Mouse (Mus musculus) heart, postnatal 0 days (tissue): ENCODE results near the gene Cpa2.

Experiments
- CTCF ChIP-seq: IDR thresholded peaks from 2 replicates; pipeline ENCODE4 v1.5.1; 2016; ENCODE audit warnings: antibody characterized with exemption, control low read depth, low read depth
- EP300 ChIP-seq: IDR thresholded peaks from 2 replicates; pipeline ENCODE4 v1.6.1; 2016; ENCODE audit warnings: antibody characterized with exemption, low read depth

DNA sequence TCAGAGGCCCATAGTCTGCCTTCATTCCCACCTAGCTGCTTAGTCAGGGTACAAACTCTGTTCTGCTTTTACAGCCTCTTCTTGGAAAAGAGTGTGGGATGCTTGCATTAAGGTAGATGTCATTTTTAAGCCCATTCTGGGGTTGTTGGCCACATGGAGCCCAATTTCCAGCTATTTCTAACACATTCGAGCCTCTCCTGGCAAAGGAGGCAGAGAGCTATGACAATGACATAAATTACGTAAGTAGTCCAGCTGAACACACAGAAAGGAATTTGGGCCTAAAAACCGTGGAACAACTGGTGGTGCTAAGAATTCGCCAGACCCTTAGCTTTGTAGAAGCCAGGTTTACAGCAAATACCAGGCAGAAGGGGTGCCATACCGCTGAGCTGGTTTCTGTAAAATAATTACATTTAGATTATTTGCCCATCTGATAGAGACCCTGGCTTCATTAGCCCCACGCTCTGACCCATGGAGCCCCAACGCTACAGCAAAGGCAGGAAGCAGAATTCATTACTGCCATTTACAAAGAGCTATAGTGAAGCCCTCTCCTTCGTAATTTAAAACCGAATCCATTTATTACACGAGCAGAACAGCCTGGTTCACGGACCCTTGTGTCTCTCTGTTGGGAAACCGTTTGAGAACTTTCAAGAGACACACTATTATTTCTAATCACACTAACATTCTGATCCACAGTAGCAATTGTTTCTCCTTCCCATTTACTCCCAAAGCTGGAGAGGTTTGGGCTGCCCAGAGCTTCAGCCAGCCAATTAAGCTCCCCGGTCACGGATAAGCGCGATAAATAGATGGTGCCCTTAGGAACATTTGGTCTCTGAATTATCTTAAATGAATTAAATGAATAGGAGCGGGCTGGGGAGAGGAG, 38.8 kb downstream of the Cpa2 start:
- TF ChIP-seq CTCF: no peak
- TF ChIP-seq EP300: no peak
